Mouse (Mus musculus) heart, embryonic 15.5 days (tissue): Measurements from ENCODE around the gene Plgrkt. TPM values are rescaled to one million over a fixed set of nuclear protein-coding genes. Genes with fewer than 3 reads are reported as not detected.

Experiments
- ATAC-seq: fragments of 200-750 bp; cut with Nextera tagmentation; replicated peaks from 2 replicates; pipeline ENCODE4 v1.8.0; 2017; ENCODE audit warnings: low read depth, moderate TSS enrichment; ENCODE audit not compliant: insufficient number of reproducible peaks, insufficient read depth, low FRiP score
- H3K27ac ChIP-seq: fragments of 300-500 bp; sonication (generic); 2 replicates; pipeline ENCODE4 v1.5.1; 2015; ENCODE audit warnings: mild to moderate bottlenecking, inconsistent platforms
- H3K27me3 ChIP-seq: fragments of 300-500 bp; sonication (generic); 2 replicates; pipeline ENCODE4 v1.6.1; 2015; ENCODE audit warnings: inconsistent platforms
- H3K36me3 ChIP-seq: fragments of 300-500 bp; sonication (generic); 2 replicates; pipeline ENCODE4 v1.6.1; 2015; ENCODE audit warnings: mild to moderate bottlenecking, inconsistent platforms
- H3K4me1 ChIP-seq: fragments of 300-500 bp; sonication (generic); replicated peaks from 2 replicates; pipeline ENCODE4 v1.6.1; 2015; ENCODE audit warnings: inconsistent platforms
- H3K4me2 ChIP-seq: fragments of 300-500 bp; sonication (generic); 2 replicates; pipeline ENCODE4 v1.6.1; 2015; ENCODE audit warnings: inconsistent platforms, mild to moderate bottlenecking, moderate library complexity
- H3K4me3 ChIP-seq: fragments of 300-500 bp; sonication (generic); 2 replicates; pipeline ENCODE4 v1.5.1; 2015; ENCODE audit warnings: mild to moderate bottlenecking, inconsistent platforms
- H3K9ac ChIP-seq: fragments of 300-500 bp; sonication (generic); 2 replicates; pipeline ENCODE4 v1.6.1; 2015; ENCODE audit warnings: mild to moderate bottlenecking, inconsistent platforms
- H3K9me3 ChIP-seq: fragments of 300-500 bp; sonication (generic); replicated peaks from 2 replicates; pipeline ENCODE4 v1.6.1; 2016; ENCODE audit warnings: inconsistent platforms
- WGBS: fragments of 180-500 bp; shearing (Covaris S2); methylation state at CpG from one replicate; pipeline ENCODE4 v1.1.7; 2015; ENCODE audit warnings: mixed read lengths; 5-methylcytosine and 5-hydroxymethylcytosine counted together
- polyA plus RNA-seq: library from polyadenylated mRNA; unstranded; fragments of >200 nt; fragmentation: Nextera tagmentation; extraction: Ambion mirVana; gene quantifications from 2 replicates; pipeline ENCODE4 v1.2.1, GENCODE M21; 2015

The Plgrkt gene
- polyA plus RNA-seq, 1 experiment from 2014 or later: 49.2 TPM

DNA sequence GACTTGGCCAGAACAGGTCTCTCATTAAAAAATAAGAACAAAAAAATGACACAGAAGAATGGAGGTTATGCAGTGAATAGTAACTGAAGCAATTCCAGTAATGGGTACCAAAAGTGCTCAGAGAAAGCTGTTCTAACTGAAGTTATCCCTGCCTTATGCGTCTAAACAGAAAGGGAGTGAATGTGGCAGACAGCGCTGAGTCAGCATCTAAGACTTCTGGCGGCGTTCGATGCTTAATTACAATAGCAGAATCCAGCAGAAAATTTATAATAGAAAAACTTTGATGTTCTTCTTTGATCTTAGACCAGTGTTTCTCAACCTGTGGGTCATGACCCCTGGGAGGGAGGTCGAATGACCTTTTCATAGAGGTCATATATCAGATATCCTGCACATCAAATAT is 21.6 kb downstream of the Plgrkt start:
- no peak overlapping the region for H3K27ac ChIP-seq
- H3K4me3 ChIP-seq: no peak overlapping the region
- ATAC-seq: no peak
- WGBS: 77% methylated on average over 6 of the region's 6 CpGs
- H3K4me2 ChIP-seq: no peak overlapping the region
- H3K9me3 ChIP-seq: no peaks in the 10 kb centered on the region
- no peaks in the 10 kb centered on the region for H3K27me3 ChIP-seq
- peaks cover 3% of the 10 kb centered on the region; the same call in 1 of the 2 replicates for H3K36me3 ChIP-seq
- no peaks in the 10 kb centered on the region for H3K4me1 ChIP-seq
- no peak overlapping the region for H3K9ac ChIP-seq

- no peaks in the 10 kb centered on the region for H3K9me3 ChIP-seq
- no peak overlapping the region for H3K9ac ChIP-seq
- H3K36me3 ChIP-seq: peaks cover 1% of the 10 kb centered on the region; the same call in 1 of the 2 replicates
- H3K4me1 ChIP-seq: no peaks in the 10 kb centered on the region
- no peak overlapping the region for H3K4me3 ChIP-seq
- no peak overlapping the region for H3K4me2 ChIP-seq
- no peak for ATAC-seq
- H3K27ac ChIP-seq: no peak overlapping the region
- H3K27me3 ChIP-seq: no peaks in the 10 kb centered on the region
Observed at GRCm38 (mm10) chr19:29344868-29345267, 22.3 kb downstream of the Plgrkt start.

- Histone ChIP-seq H3K4me3 (no peak overlapping the region), H3K36me3 (no peaks in the 10 kb centered on the region), H3K4me2 (no peak overlapping the region), H3K27ac (no peak overlapping the region), H3K9ac (no peak overlapping the region), H3K4me1 (no peaks in the 10 kb centered on the region), H3K27me3 (no peaks in the 10 kb centered on the region), H3K9me3 (no peaks in the 10 kb centered on the region)
- no peak for ATAC-seq
- 63% methylated on average over 6 of the region's 6 CpGs for WGBS
Observed at GRCm38 (mm10) chr19:29342281-29342680, 24.9 kb downstream of the Plgrkt start.

GRCm38 (mm10) chr19:29341029-29341428 is 26.2 kb downstream of the Plgrkt start:
- Histone ChIP-seq H3K9me3 (no peaks in the 10 kb centered on the region), H3K4me2 (no peak overlapping the region), H3K27ac (no peak overlapping the region), H3K9ac (no peak overlapping the region), H3K4me1 (no peaks in the 10 kb centered on the region), H3K36me3 (no peaks in the 10 kb centered on the region), H3K27me3 (no peaks in the 10 kb centered on the region), H3K4me3 (no peak overlapping the region)
- 78% methylated on average over 4 of the region's 4 CpGs for WGBS
- ATAC-seq: no peak

- 84% methylated on average over 2 of the region's 2 CpGs for whole genome bisulfite sequencing
- Histone ChIP-seq H3K27me3 (0 out of 2 replicates have a peak, but pooled peaks cover 5% of the 10 kb centered on the region), H3K9ac (no peak overlapping the region), H3K4me1 (peaks cover 10% of the 10 kb centered on the region), H3K4me2 (no peak overlapping the region), H3K27ac (no peak overlapping the region), H3K36me3 (no peaks in the 10 kb centered on the region), H3K9me3 (no peaks in the 10 kb centered on the region), H3K4me3 (no peak overlapping the region)
- no peak for ATAC-seq
Observed at GRCm38 (mm10) chr19:29336624-29337023, 30.6 kb downstream of the Plgrkt start.

GRCm38 (mm10) chr19:29334068-29334745 is 33.0 kb downstream of the Plgrkt start, which contains the start of gene Rln1:
Rln1 (minus strand) TSS chr19:29334670.
- H3K27me3 ChIP-seq: 0 out of 2 replicates have a peak, but pooled peaks cover 5% of the 10 kb centered on the region

DNA sequence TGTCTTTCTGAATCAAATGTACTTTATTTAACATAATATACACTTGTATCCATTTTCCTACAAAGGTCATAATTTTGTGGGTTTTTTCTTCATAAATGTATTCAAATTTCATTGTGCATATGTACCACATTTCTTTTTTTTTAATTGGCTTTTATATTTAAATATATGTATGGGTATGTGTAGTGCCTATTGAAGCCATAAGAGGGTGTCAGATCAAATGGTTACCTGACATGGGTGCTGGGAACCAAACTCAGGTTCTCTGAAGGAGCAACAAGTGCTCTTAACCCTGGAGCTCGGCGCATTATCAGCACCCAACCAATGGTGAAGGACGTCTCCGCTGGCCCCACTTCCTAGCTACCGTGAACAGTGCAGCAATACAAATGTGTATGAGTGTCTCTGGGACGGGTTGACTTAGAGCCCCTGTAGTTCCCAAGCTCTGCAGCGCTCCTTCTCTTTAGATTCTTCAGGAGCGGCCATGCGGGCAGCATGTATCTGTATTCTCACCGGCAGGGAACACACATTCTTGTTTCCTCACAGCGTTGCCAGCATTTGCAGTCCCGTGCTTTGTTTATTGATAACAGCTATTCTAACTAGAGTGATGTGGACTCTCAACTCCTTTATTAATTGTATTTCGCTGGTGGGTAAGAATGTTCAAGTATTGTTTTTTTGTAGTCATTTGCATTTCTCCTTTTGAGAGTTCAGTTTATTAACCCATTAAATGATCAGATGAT is 40.2 kb downstream of the Plgrkt start:
- WGBS: 74% methylated on average over 13 of the region's 13 CpGs
- no peaks in the 10 kb centered on the region for H3K9me3 ChIP-seq

More at GRCm38 (mm10) chr19:29334068-29334745, 33.0 kb downstream of the Plgrkt start, which contains the start of gene Rln1:
- no peak within 1 kb of the TSS for H3K27ac ChIP-seq
- peak within 1 kb of the TSS; percentile 45 for H3K9ac ChIP-seq
- H3K36me3 ChIP-seq: no peaks in the 10 kb centered on the region
- peaks cover 10% of the 10 kb centered on the region for H3K4me1 ChIP-seq
- no peak for ATAC-seq
- WGBS: 3% methylated on average over 23 of the region's 23 CpGs
- H3K4me2 ChIP-seq: peak within 1 kb of the TSS; percentile 89
- H3K9me3 ChIP-seq: no peaks in the 10 kb centered on the region
- H3K4me3 ChIP-seq: peak within 1 kb of the TSS; percentile 53

GRCm38 (mm10) chr19:29326396-29326795 is 40.8 kb downstream of the Plgrkt start:
- WGBS: 85% methylated on average over 4 of the region's 4 CpGs
- no peaks in the 10 kb centered on the region for H3K9me3 ChIP-seq
- ATAC-seq: no peak
- H3K4me2 ChIP-seq: no peak overlapping the region
- no peak overlapping the region for H3K9ac ChIP-seq
- H3K27ac ChIP-seq: no peak overlapping the region
- 0 out of 2 replicates have a peak, but pooled peaks cover 3% of the 10 kb centered on the region for H3K4me1 ChIP-seq
- no peaks in the 10 kb centered on the region for H3K36me3 ChIP-seq
- H3K4me3 ChIP-seq: no peak overlapping the region
- no peaks in the 10 kb centered on the region for H3K27me3 ChIP-seq

More for the DNA sequence above, 40.2 kb downstream of the Plgrkt start:
- no peak for ATAC-seq
- Histone ChIP-seq H3K27ac (no peak overlapping the region), H3K9ac (no peak overlapping the region), H3K4me1 (0 out of 2 replicates have a peak, but pooled peaks cover 3% of the 10 kb centered on the region), H3K27me3 (no peaks in the 10 kb centered on the region), H3K4me3 (no peak overlapping the region), H3K4me2 (no peak overlapping the region), H3K36me3 (no peaks in the 10 kb centered on the region)

- Histone ChIP-seq H3K9me3 (no peaks in the 10 kb centered on the region), H3K4me2 (peak overlapping the region; percentile 80), H3K27me3 (no peaks in the 10 kb centered on the region), H3K4me1 (0 out of 2 replicates have a peak, but pooled peaks cover 3% of the 10 kb centered on the region), H3K4me3 (peak overlapping the region; percentile 50), H3K9ac (no peak overlapping the region), H3K36me3 (no peaks in the 10 kb centered on the region), H3K27ac (no peak overlapping the region)
- no peak for ATAC-seq
- WGBS: 63% methylated on average over 9 of the region's 9 CpGs
Observed at GRCm38 (mm10) chr19:29325852-29326180, 41.4 kb downstream of the Plgrkt start.

DNA sequence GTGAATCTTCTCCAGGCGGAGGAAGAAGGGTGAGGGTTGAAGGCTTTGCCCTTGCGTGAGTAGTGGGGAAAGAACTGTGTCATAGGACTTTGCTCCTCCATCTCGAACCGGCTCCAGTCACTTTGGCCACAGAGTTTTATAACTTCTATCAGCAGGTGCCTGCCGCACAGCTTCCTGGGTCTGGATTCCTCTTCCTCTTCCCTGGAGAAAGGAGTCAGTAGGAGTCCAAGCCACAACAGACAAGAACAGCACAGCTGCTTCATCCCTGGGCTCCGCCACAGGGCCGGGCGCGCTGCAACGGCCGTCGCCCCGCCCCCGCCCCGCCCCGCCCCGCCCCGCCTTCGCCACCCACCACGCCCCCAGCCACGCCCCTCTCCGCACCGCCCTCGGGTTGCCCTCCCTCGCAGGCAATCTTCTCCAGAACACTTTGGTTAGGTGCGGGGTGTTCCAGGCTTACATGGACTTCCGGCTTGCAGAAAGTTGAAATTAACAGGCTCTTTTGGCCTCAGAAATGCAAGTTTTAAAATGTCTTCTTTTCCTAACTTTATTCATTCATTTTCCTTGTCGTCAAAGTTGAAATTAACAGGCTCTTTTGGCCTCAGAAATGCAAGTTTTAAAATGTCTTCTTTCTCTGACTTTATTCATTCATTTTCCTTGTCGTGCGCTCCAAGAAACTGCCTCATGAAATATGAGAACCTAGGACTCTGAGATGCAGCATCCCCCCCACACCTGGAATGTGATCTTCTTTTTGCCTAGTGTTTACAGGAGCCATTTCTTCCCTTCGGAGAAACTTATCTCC is 41.9 kb downstream of the Plgrkt start, which contains the start of gene Insl6:
Gene Insl6 (minus strand): TSS at position 304 of the 799 bp plus-strand sequence.
- Histone ChIP-seq H3K9me3 (no peaks in the 10 kb centered on the region), H3K4me1 (0 out of 2 replicates have a peak, but pooled peaks cover 3% of the 10 kb centered on the region), H3K9ac (peak within 1 kb of the TSS; percentile 56), H3K4me3 (peak within 1 kb of the TSS; percentile 50), H3K4me2 (peak within 1 kb of the TSS; percentile 80), H3K27ac (no peak within 1 kb of the TSS), H3K36me3 (no peaks in the 10 kb centered on the region), H3K27me3 (no peaks in the 10 kb centered on the region)
- ATAC-seq: peak; percentile 93
- WGBS: 4% methylated on average over 24 of the region's 31 CpGs
